Mouse (Mus musculus): ENCODE results near the gene Tmtc2.

GRCm38 (mm10) chr10:105193756-105194460 lies 380.3 kb downstream of the Tmtc2 start:
- TF ChIP-seq POLR2A (IDR thresholded peaks at IDR 0.05; ENCODE audit: extremely low read depth, insufficient read depth, low read length) (no peak), CTCF (IDR thresholded peaks at IDR 0.05; ENCODE audit: extremely low read depth, insufficient read depth, low read length) (no peak)

All from cortical plate, adult 2 months (tissue).